Mouse (Mus musculus) liver, adult 2 months (tissue): Measurements from ENCODE around the gene Rps6kb2. TPM values are rescaled to one million over a fixed set of nuclear protein-coding genes. Genes with fewer than 3 reads are reported as not detected.
A peak's percentile ranks its signal among the peaks of the same experiment; 100 is the strongest.
"Not testable (repeated sequence)": the region's sequence is repeated elsewhere in the genome, so short reads cannot be mapped to it uniquely, and the experiment has no call there.

ENCODE experiments used
- DNase-seq: peaks from one replicate; pipeline ENCODE4 v3.0.0-alpha.2; 2011; ENCODE audit warnings: low read depth, low spot score; ENCODE audit errors: extremely low read depth
- H3K27ac ChIP-seq: fragments of 200-500 bp; replicated peaks from 2 replicates; pipeline ENCODE4 v1.5.1; 2012; ENCODE audit warnings: low read depth, mild to moderate bottlenecking, control low read depth, inconsistent platforms, low read length; ENCODE audit not compliant: insufficient read depth
- H3K27me3 ChIP-seq: fragments of 200-500 bp; 2 replicates; pipeline ENCODE4 v1.6.1; 2012; ENCODE audit warnings: mild to moderate bottlenecking, moderate library complexity, low read length, inconsistent platforms; ENCODE audit not compliant: control insufficient read depth, insufficient read depth
- H3K36me3 ChIP-seq: fragments of 200-500 bp; 2 replicates; pipeline ENCODE4 v1.6.1; 2012; ENCODE audit warnings: low read length, inconsistent platforms; ENCODE audit not compliant: control insufficient read depth, insufficient read depth
- H3K4me1 ChIP-seq: fragments of 200-500 bp; 2 replicates; pipeline ENCODE4 v1.6.1; 2011; ENCODE audit warnings: low read length; ENCODE audit not compliant: control insufficient read depth, insufficient read depth
- H3K4me3 ChIP-seq: fragments of 200-500 bp; 2 replicates; pipeline ENCODE4 v1.5.1; 2011; ENCODE audit warnings: low read depth, mild to moderate bottlenecking, control low read depth, low read length, moderate library complexity; ENCODE audit not compliant: insufficient read depth
- H3K79me2 ChIP-seq: fragments of 200-500 bp; 2 replicates; pipeline ENCODE4 v1.6.1; 2012; ENCODE audit warnings: inconsistent platforms, mild to moderate bottlenecking, low read length, moderate library complexity; ENCODE audit not compliant: control insufficient read depth, insufficient read depth
- H3K9ac ChIP-seq: fragments of 200-500 bp; 2 replicates; pipeline ENCODE4 v1.6.1; 2012; ENCODE audit warnings: low read depth, mild to moderate bottlenecking, control low read depth, inconsistent platforms, low read length
- CTCF ChIP-seq: fragments of 200-500 bp; IDR thresholded peaks from 2 replicates; pipeline ENCODE4 v1.5.1; 2011; ENCODE audit warnings: low read depth, low read length, control low read depth
- POLR2A ChIP-seq: fragments of 200-500 bp; IDR thresholded peaks from 2 replicates; pipeline ENCODE4 v1.6.1; 2011; ENCODE audit warnings: low read length, control low read depth; ENCODE audit not compliant: insufficient read depth; ENCODE audit errors: extremely low read depth
- WGBS: fragments of 180-500 bp; shearing (Covaris S2); methylation state at CpG from one replicate; pipeline ENCODE4 v1.1.7; 2018; 5-methylcytosine and 5-hydroxymethylcytosine counted together
- polyA plus RNA-seq: library from polyadenylated mRNA; depleted of rRNA; stranded (reverse); fragments of >200 nt; gene quantifications from 2 replicates; pipeline ENCODE4 v1.2.3, GENCODE M21; 2012
- total RNA-seq: library from RNA; depleted of rRNA; stranded (reverse); fragments of >200 nt; gene quantifications from 2 replicates; pipeline ENCODE4 v1.2.3, GENCODE M21; 2014

The Rps6kb2 gene
- total and polyA plus RNA-seq, 2 experiments = 7.2 to 31.6 TPM

DNA sequence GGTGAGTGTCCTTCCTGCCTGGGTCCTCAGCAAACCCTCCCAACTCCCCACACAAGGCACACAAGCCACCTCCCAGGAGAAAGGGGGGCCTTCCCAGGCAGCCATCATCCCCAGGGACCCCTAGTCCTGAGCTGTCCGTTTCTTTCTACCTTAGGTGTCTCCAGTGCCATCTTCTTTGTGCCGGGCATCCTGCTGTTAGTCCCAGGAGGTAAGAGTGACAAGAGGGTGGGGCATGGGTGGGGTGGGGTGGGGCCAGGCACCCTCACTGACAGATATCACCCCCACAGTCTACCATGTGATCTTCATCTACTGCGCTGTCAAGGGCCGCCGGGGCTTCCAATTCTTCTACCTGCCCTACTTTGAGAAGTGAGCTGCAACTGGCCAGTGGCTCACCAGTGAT is 32.1 kb downstream of the Rps6kb2 start:
- TF ChIP-seq CTCF (no peak), POLR2A (no peak)
- H3K4me1 ChIP-seq = peaks cover 13% of the 10 kb centered on the region
- H3K9ac ChIP-seq = no peak overlapping the region
- H3K27ac ChIP-seq = no peak overlapping the region
- no peaks in the 10 kb centered on the region for H3K27me3 ChIP-seq
- DNase-seq = no peak
- no peaks in the 10 kb centered on the region; the same call in 1 of the 2 replicates for H3K36me3 ChIP-seq
- WGBS = 95% methylated on average over 5 of the region's 5 CpGs
- H3K79me2 ChIP-seq = peaks cover 6% of the 10 kb centered on the region; the same call in 1 of the 2 replicates
- no peak overlapping the region for H3K4me3 ChIP-seq

DNA sequence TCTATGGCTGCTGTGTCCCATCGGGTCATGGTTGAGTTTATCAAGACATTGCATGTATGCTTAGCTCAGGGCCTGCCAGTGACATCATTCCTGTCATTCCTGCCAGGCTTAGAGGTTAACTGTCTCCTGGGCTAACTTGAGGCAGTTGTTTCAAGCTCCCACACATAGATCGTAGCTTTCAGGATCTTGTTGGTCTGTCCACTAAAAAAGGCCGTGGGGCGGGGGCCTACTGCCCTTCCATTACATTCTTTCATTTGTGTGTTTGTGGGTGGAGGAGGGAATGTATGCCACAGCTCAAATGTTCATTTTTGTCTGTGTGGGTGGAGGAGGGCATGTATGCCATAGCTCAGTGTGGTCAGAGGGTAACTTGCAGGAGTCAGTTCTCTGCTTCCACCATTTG is 33.0 kb downstream of the Rps6kb2 start:
- WGBS = 71% methylated on average over 4 of the region's 4 CpGs
- Histone ChIP-seq H3K27me3 (no peaks in the 10 kb centered on the region), H3K79me2 (peaks cover 8% of the 10 kb centered on the region; the same call in 1 of the 2 replicates), H3K36me3 (no peaks in the 10 kb centered on the region; the same call in 1 of the 2 replicates), H3K4me3 (no peak overlapping the region), H3K9ac (no peak overlapping the region), H3K27ac (no peak overlapping the region), H3K4me1 (peaks cover 14% of the 10 kb centered on the region)
- DNase-seq = no peak
- TF ChIP-seq CTCF = no peak
- no peak for TF ChIP-seq POLR2A

DNA sequence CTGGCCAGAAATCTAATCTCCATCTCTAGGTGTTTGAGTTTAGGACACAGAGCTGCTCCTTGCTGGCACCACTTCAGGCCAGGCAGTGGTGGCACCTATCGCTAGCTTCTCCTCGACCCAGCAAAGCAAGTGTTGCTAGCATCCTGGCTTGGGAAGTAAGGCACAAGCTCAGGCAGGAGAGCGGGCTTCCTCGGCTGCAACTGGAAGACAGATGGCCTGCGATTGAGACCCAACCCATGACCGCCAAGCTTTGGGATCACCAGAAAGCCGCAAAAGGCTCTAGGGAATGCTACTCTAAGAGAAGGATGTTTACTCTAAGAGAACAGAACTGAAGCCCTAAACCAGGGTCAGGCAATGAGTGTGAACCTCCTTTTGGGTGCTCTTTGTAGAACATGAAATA is 33.7 kb downstream of the Rps6kb2 start:
- Histone ChIP-seq H3K27ac (no peak overlapping the region), H3K27me3 (no peaks in the 10 kb centered on the region), H3K79me2 (peaks cover 8% of the 10 kb centered on the region; the same call in 1 of the 2 replicates), H3K36me3 (no peaks in the 10 kb centered on the region; the same call in 1 of the 2 replicates), H3K4me1 (peaks cover 9% of the 10 kb centered on the region), H3K4me3 (no peak overlapping the region), H3K9ac (no peak overlapping the region)
- DNase-seq = no peak
- TF ChIP-seq POLR2A (no peak), CTCF (no peak)
- WGBS = 87% methylated on average over 7 of the region's 7 CpGs

DNA sequence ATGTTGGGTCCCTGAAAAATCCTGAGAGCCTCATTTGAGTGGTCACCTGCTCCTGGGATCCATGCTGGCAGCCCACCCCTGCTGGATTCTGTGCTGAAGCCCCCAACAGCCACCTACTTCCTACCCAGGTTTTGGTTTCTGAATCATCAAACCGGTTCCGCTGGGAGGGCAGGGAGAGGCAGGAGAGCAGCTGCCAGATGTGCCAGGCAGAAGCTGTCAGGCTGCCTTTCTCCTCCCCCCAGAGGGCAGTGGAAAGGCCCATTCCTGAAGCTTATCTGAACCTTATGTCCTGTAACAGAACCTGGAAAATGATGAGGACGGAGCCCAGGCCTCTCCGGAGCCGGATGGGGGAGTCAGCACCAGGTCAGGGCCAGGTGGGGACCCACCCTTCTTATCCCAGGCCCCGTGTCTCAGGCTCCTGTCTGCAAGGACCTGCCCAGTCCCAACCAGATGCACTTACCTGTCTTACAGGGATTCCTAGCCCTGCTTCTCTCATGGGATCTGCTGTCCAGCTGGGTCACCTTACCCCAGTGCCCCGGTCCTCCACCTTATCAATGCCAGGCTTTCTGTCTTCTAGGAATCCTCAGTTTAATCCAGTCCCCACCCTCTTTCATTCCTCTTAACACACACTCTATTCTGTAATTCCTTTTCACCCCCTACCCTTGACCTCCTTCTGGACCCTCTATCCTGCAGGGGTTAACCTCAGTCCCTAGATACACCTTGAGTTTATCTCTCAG is 36.2 kb downstream of the Rps6kb2 start:
- H3K27ac ChIP-seq = no peak overlapping the region
- H3K4me3 ChIP-seq = peak overlapping the region; percentile 93; the same call in 1 of the 2 replicates
- WGBS = 72% methylated on average over 7 of the region's 7 CpGs
- peaks cover 8% of the 10 kb centered on the region; the same call in 1 of the 2 replicates for H3K79me2 ChIP-seq
- TF ChIP-seq POLR2A (no peak), CTCF (no peak)
- peak overlapping the region; percentile 5; the same call in 1 of the 2 replicates for H3K9ac ChIP-seq
- no peaks in the 10 kb centered on the region; the same call in 1 of the 2 replicates for H3K36me3 ChIP-seq
- DNase-seq = no peak
- no peaks in the 10 kb centered on the region for H3K27me3 ChIP-seq
- H3K4me1 ChIP-seq = peaks cover 5% of the 10 kb centered on the region; the same call in 1 of the 2 replicates

DNA sequence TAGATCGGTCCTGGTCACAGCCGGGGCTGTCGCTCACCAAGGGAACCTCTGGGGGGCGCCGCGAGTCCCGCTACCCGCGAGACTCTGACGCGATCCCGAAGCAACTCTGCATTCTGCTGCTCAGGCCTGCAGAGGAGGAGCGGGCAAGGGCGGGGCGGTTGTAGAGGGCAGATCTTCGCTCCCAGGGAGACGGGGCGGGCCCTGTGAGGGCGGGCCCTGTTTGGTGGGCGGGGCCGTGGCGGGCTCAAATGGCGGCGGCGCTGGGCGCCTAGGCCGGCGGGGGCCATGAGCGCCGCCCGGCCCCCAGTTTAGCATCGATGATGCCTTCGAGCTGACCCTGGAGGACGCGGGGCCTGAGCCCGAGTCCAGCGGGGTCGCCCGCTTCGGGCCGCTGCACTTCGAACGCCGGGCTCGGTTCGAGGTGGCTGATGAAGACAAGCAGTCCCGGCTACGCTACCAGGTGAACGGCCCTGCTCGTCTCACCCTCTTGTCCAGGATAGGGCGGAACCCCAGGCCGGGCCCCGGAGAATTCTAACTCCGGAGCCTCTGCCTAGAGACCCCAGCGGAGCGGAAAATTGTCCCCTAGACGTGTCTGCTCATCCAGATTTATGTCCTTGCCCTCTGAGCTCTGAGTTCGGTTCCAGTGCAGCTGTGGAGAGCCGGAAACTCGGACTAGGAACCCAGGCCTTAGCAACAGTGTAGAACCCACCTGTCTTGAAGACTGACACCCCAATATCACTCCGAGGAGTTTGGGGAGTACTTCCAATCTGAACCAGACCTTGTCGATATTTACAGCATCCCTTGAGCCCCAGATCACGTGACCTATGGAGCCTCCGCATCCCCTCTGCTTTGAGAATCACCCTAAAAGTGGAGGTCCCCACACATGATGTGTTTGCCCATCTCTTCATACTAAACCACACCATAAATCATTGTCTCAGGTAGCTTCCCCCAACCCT is 37.1 kb downstream of the Rps6kb2 start, which contains the start of gene Aip:
Gene Aip, minus strand, starts transcription at position 118 of the 956 bp plus-strand sequence.
- H3K79me2 ChIP-seq = peaks cover 8% of the 10 kb centered on the region; the same call in 1 of the 2 replicates
- peaks cover 5% of the 10 kb centered on the region; the same call in 1 of the 2 replicates for H3K4me1 ChIP-seq
- no peaks in the 10 kb centered on the region for H3K27me3 ChIP-seq
- TF ChIP-seq CTCF (peak; percentile 76), POLR2A (peak; percentile 89)
- peak within 1 kb of the TSS; percentile 90 for H3K9ac ChIP-seq
- peak within 1 kb of the TSS; percentile 93 for H3K4me3 ChIP-seq
- no peaks in the 10 kb centered on the region; the same call in 1 of the 2 replicates for H3K36me3 ChIP-seq
- 1% methylated on average over 63 of the region's 64 CpGs for WGBS
- H3K27ac ChIP-seq = peak within 1 kb of the TSS; percentile 72
- peak; percentile 87 for DNase-seq

DNA sequence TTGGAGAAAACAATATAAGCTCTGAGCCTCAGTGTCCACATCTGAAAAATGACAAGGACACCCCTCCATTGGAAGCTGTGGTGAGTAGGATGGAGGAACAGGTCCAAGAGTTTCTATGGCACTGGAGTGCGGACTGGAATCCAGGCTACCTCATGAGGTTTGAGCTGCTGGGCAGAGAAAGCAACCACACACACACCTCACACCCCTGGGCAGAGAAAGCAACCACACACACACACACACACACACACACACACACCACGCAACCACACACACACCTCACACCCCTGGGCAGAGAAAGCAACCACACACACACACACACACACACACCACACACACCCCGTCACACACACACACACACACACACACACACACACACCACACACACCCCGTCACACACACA is 37.9 kb downstream of the Rps6kb2 start:
- 4% methylated on average over 4 of the region's 4 CpGs for WGBS
- not testable (repeated sequence) for DNase-seq, H3K4me1 ChIP-seq

More for the DNA sequence above, 37.9 kb downstream of the Rps6kb2 start:
- not testable (repeated sequence) for H3K36me3 ChIP-seq, H3K79me2 ChIP-seq, H3K27me3 ChIP-seq
- 0 out of 2 replicates have a peak overlapping the region, but pooled peaks have one; percentile 3 for H3K27ac ChIP-seq
- peak overlapping the region; percentile 41 for H3K4me3 ChIP-seq
- H3K9ac ChIP-seq = peak overlapping the region; percentile 63
